Mouse (Mus musculus): ENCODE data around the gene Ncoa4.

DNA sequence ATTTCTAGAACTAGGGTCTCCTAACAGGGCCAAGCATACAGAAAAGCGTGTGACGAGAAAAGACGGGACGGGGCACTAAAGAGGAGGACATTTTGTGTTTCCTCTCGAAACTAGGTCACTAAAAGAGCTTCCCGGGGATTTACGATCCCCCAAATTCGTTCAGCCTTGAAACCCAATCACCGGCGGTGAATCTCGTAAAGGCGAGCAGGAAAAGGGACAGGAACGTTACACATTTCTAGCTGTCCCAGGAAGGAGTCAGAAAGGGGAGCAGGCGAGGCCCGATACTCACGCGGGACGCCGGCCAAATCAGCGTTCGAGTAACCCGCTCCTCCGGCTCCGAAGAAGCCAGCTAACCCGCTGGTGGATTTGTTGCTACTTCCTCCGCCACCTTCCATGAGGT, 41.7 kb downstream of the Ncoa4 start:
- TF ChIP-seq CTCF (IDR thresholded peaks at IDR 0.05; ENCODE audit: low read depth), result no peak
- no peak for TF ChIP-seq EP300 (IDR thresholded peaks at IDR 0.05; ENCODE audit: low read depth)
